Mouse (Mus musculus) liver, embryonic 14.5 days (tissue): ENCODE results near the gene Srgap3. TPM values are rescaled to one million over a fixed set of nuclear protein-coding genes. Genes with fewer than 3 reads are reported as not detected.

Source experiments
- ATAC-seq: fragments of 200-750 bp; cut with Nextera tagmentation; 2 replicates; pipeline ENCODE4 v1.8.0; 2017; ENCODE audit warnings: moderate number of reproducible peaks, mild to moderate bottlenecking, moderate library complexity; ENCODE audit not compliant: insufficient read depth
- DNase-seq, 3 experiments: peaks; one replicate each; pipeline ENCODE4 v3.0.0-alpha.2; 2012 to 2013; ENCODE audit warnings: low read depth in 3 of 3, low spot score in 3 of 3
- H3K27ac ChIP-seq: fragments of 300-500 bp; sonication (generic); 2 replicates; pipeline ENCODE4 v1.5.1; 2014; ENCODE audit warnings: moderate library complexity, mild to moderate bottlenecking, control low read depth, inconsistent platforms
- H3K27me3 ChIP-seq: fragments of 300-500 bp; sonication (generic); 2 replicates; pipeline ENCODE4 v1.6.1; 2014; ENCODE audit warnings: mild to moderate bottlenecking, low read length, moderate library complexity; ENCODE audit not compliant: control insufficient read depth, insufficient read depth
- H3K36me3 ChIP-seq: fragments of 300-500 bp; sonication (generic); replicated peaks from 2 replicates; pipeline ENCODE4 v1.6.1; 2014; ENCODE audit warnings: low read depth; ENCODE audit not compliant: control insufficient read depth, insufficient read depth
- H3K4me1 ChIP-seq, 2 experiments: fragments of 200-500 bp in 1 of 2; fragments of 300-500 bp in 1 of 2; sonication (generic) in 1 of 2; replicated peaks; 2 replicates each; pipeline ENCODE4 v1.6.1; 2012 to 2014; ENCODE audit warnings: antibody characterized with exemption in 1 of 2, inconsistent platforms in 1 of 2, low read length in 1 of 2; ENCODE audit not compliant: control insufficient read depth in 2 of 2, insufficient read depth in 2 of 2
- H3K4me2 ChIP-seq: fragments of 300-500 bp; sonication (generic); 2 replicates; pipeline ENCODE4 v1.6.1; 2014; ENCODE audit warnings: low read depth, mild to moderate bottlenecking, control low read depth, moderate library complexity
- H3K4me3 ChIP-seq, 2 experiments: fragments of 200-500 bp in 1 of 2; fragments of 300-500 bp in 1 of 2; sonication (generic) in 1 of 2; 2 replicates each; pipeline ENCODE4 v1.5.1; 2012 to 2014; ENCODE audit warnings: low read depth in 2 of 2, low read length in 2 of 2, mild to moderate bottlenecking in 2 of 2, control low read depth in 1 of 2, inconsistent platforms in 1 of 2, moderate library complexity in 1 of 2; ENCODE audit not compliant: insufficient read depth in 1 of 2
- H3K9ac ChIP-seq: fragments of 300-500 bp; sonication (generic); replicated peaks from 2 replicates; pipeline ENCODE4 v1.6.1; 2014; ENCODE audit warnings: mild to moderate bottlenecking, control low read depth, moderate library complexity
- H3K9me3 ChIP-seq: fragments of 300-500 bp; sonication (generic); 2 replicates; pipeline ENCODE4 v1.6.1; 2016; ENCODE audit warnings: low read length, mixed read lengths; ENCODE audit not compliant: control insufficient read depth
- CTCF ChIP-seq: IDR thresholded peaks from 2 replicates; pipeline ENCODE4 v1.5.1; 2016; ENCODE audit warnings: antibody characterized with exemption, low read depth, control low read depth
- EP300 ChIP-seq: IDR thresholded peaks from 2 replicates; pipeline ENCODE4 v1.6.1; 2016; ENCODE audit warnings: antibody characterized with exemption, low read depth
- WGBS: fragments of 180-500 bp; shearing (Covaris S2); extraction: QIAGEN DNeasy Blood & Tissue Kit; methylation state at CpG from one replicate; pipeline ENCODE4 v1.1.7; 2014; ENCODE audit not compliant: insufficient replicate concordance; 5-methylcytosine and 5-hydroxymethylcytosine counted together
- polyA plus RNA-seq, 2 experiments: library from polyadenylated mRNA; depleted of rRNA in 1 of 2; stranded (reverse) in 1 of 2; unstranded in 1 of 2; fragments of >200 nt; fragmentation: Nextera tagmentation in 1 of 2; extraction: Ambion mirVana in 1 of 2; gene quantifications; 2 replicates each; pipeline versions ENCODE4 v1.2.1 to v1.2.3; 2012 to 2014

The Srgap3 gene
- polyA plus RNA-seq, 2 experiments, result 0.20 to 0.27 TPM

DNA sequence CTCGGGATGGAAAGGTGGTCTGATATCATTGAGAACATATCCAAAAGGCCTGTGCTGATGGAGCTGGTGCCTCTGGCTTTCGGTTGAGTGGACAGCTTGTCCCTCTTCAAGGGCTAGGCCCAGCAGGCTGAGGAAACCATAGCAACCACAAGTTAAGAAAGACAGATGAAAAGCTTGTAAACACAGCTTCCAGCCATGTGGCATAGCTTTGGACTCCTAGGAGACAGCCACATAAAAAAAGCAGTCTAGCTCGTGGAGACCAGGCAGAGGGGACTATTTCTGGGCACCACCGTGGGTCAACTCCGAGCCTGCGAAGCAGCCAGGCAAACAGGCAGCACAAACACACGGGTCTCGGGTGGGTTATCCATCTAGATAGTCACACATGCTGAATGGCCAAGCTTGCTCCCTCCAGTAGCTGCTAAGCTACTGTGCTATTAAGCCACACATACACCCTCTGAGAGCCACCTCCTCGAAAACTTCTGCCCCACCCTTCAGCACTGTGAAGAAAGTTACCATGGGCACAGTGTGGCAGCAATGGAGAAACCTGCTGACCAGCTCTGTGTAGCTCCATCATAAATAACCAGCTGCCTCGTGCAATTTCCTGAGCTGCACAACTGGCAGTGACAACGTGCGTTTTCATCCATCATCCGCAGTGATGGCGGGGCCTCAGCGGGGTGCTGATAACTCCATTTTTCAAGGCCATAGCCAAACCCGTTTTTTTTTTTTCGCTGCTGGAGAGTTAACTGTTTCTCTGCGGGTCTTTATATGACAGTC lies 26.0 kb upstream of the Srgap3 start:
- Histone ChIP-seq H3K27ac (no peak overlapping the region), H3K4me1 (peaks cover 0 to 17% of the 10 kb centered on the region in 2 experiments; a peak in 2 of 4 replicates), H3K4me3 (no peak overlapping the region), H3K9ac (no peak overlapping the region; the same call in 1 of the 2 replicates), H3K4me2 (no peak overlapping the region), H3K9me3 (no peaks in the 10 kb centered on the region), H3K36me3 (no peaks in the 10 kb centered on the region), H3K27me3 (no peaks in the 10 kb centered on the region)
- no peak for DNase-seq
- peak; percentile 23; the same call in 1 of the 2 replicates for ATAC-seq
- no peak for TF ChIP-seq CTCF
- TF ChIP-seq EP300, result no peak
- WGBS, result 25% methylated on average over 18 of the region's 18 CpGs

GRCm38 (mm10) chr6:112972127-112972526 lies 25.1 kb upstream of the Srgap3 start:
- DNase-seq, result no peak
- peak overlapping the region; percentile 22; the same call in 1 of the 2 replicates for H3K4me2 ChIP-seq
- peak; percentile 66; the same call in 1 of the 2 replicates for ATAC-seq
- H3K9ac ChIP-seq, result no peak overlapping the region
- no peaks in the 10 kb centered on the region for H3K36me3 ChIP-seq
- no peaks in the 10 kb centered on the region for H3K27me3 ChIP-seq
- no peak overlapping the region for H3K4me3 ChIP-seq
- TF ChIP-seq EP300, result peak; percentile 42
- TF ChIP-seq CTCF, result no peak
- peaks cover 0 to 17% of the 10 kb centered on the region in 2 experiments; a peak in 2 of 4 replicates for H3K4me1 ChIP-seq
- H3K9me3 ChIP-seq, result no peaks in the 10 kb centered on the region
- 46% methylated on average over 10 of the region's 10 CpGs for WGBS
- H3K27ac ChIP-seq, result no peak overlapping the region

DNA sequence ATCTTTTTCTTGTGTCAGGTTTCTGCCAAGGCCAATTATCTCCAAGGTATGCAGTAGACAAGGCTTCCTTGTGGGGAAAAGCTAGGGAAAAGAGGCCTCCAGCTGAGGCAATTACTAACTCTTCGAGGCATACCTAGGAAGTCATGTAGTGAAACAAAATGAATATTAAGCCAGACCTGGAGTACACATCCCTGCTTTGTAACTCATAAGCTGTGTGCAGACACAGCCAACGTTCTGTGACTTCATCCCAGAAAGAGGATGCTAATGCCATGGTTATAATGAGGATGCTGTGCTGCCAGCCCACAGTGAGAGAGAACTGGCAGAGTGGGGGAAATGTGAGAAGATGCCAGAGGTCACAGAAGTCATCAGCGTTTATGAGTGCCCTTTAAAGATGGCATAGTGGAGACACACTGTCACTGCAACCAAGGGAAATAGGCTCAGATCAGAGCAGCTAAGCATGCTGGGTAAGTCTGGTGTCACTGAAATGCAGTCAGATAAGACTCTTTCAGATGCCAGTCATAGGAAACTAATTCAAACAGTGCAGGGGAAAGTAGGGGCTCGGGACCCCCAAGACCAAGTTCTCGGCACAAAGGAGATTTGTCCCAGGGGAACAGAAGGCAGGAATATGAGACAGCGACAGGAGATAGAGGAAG lies 24.2 kb upstream of the Srgap3 start:
- peak overlapping the region; percentile 22; the same call in 1 of the 2 replicates for H3K4me2 ChIP-seq
- H3K4me3 ChIP-seq, result no peak overlapping the region
- H3K36me3 ChIP-seq, result no peaks in the 10 kb centered on the region
- DNase-seq (no peak), ATAC-seq (no peak)
- H3K9ac ChIP-seq, result no peak overlapping the region
- no peak overlapping the region for H3K27ac ChIP-seq
- H3K9me3 ChIP-seq, result no peaks in the 10 kb centered on the region
- whole genome bisulfite sequencing, result 53% methylated on average over 6 of the region's 6 CpGs
- H3K4me1 ChIP-seq, result peaks cover 0 to 17% of the 10 kb centered on the region in 2 experiments; a peak in 2 of 4 replicates
- no peak for TF ChIP-seq CTCF
- no peak for TF ChIP-seq EP300
- H3K27me3 ChIP-seq, result no peaks in the 10 kb centered on the region

- no peak overlapping the region for H3K9ac ChIP-seq
- no peak overlapping the region for H3K27ac ChIP-seq
- peaks cover 0 to 11% of the 10 kb centered on the region in 2 experiments; a peak in 2 of 4 replicates for H3K4me1 ChIP-seq
- ATAC-seq, result no peak
- H3K9me3 ChIP-seq, result no peaks in the 10 kb centered on the region
- WGBS, result 60% methylated on average over 6 of the region's 6 CpGs
- H3K36me3 ChIP-seq, result no peaks in the 10 kb centered on the region
- no peak for DNase-seq
- H3K4me3 ChIP-seq, result no peak overlapping the region
- no peaks in the 10 kb centered on the region for H3K27me3 ChIP-seq
- no peak overlapping the region for H3K4me2 ChIP-seq
- TF ChIP-seq EP300 (no peak), CTCF (no peak)
Observed at GRCm38 (mm10) chr6:112967359-112967758, 20.3 kb upstream of the Srgap3 start.

DNA sequence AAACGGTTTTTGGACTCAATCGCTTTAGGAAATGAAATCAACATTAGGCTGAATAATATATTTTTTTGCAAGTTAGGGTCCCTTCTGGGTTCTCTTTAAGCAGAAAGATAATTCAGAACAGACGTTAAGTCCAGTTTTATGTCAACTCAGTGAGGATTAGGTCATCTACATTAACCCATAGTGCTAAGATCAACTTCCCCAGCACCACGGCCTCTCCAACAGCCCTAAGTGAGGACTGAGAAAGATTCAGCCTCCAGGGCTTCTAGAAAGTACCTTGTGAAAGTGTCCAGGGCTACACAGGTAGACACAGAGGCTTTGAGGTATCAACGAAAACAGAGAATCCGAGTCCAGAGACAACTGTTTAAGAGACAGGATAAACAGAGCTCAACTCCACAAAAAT lies 11.3 kb upstream of the Srgap3 start:
- 68% methylated on average over 6 of the region's 6 CpGs for WGBS

More for the DNA sequence above, 11.3 kb upstream of the Srgap3 start:
- Histone ChIP-seq H3K36me3 (no peaks in the 10 kb centered on the region), H3K4me1 (0 out of 4 replicates have a peak, but pooled peaks cover 0 to 3% of the 10 kb centered on the region in 2 experiments), H3K4me2 (no peak overlapping the region), H3K27me3 (no peaks in the 10 kb centered on the region), H3K9me3 (no peaks in the 10 kb centered on the region), H3K4me3 (no peak overlapping the region), H3K9ac (no peak overlapping the region), H3K27ac (no peak overlapping the region)
- ATAC-seq (no peak), DNase-seq (no peak)
- TF ChIP-seq EP300 (no peak), CTCF (no peak)
